Mouse (Mus musculus) stomach, embryonic 16.5 days (tissue): ENCODE measurements around the gene Gucy1a1. TPM values are rescaled to one million over a fixed set of nuclear protein-coding genes. Genes with fewer than 3 reads are reported as not detected.

Experiments
- ATAC-seq: fragments of 200-750 bp; cut with Nextera tagmentation; 2 replicates; pipeline ENCODE4 v1.8.0; 2017; ENCODE audit warnings: moderate number of reproducible peaks, moderate TSS enrichment; ENCODE audit not compliant: insufficient read depth, low FRiP score
- H3K27ac ChIP-seq: fragments of 300-500 bp; sonication (generic); 2 replicates; pipeline ENCODE4 v1.5.1; 2014; ENCODE audit warnings: low read length
- H3K27me3 ChIP-seq: fragments of 300-500 bp; sonication (generic); 2 replicates; pipeline ENCODE4 v1.6.1; 2014; ENCODE audit warnings: low read length, control low read depth, mixed read lengths; ENCODE audit not compliant: control insufficient read depth, insufficient read depth
- H3K36me3 ChIP-seq: fragments of 300-500 bp; sonication (generic); 2 replicates; pipeline ENCODE4 v1.6.1; 2014; ENCODE audit warnings: low read length; ENCODE audit not compliant: control insufficient read depth, insufficient read depth
- H3K4me1 ChIP-seq: fragments of 300-500 bp; sonication (generic); 2 replicates; pipeline ENCODE4 v1.6.1; 2014; ENCODE audit warnings: low read length, control low read depth, mixed read lengths; ENCODE audit not compliant: control insufficient read depth, insufficient read depth
- H3K4me2 ChIP-seq: fragments of 300-500 bp; sonication (generic); 2 replicates; pipeline ENCODE4 v1.6.1; 2014; ENCODE audit warnings: low read depth, low read length, mixed read lengths
- H3K4me3 ChIP-seq: fragments of 300-500 bp; sonication (generic); replicated peaks from 2 replicates; pipeline ENCODE4 v1.5.1; 2014; ENCODE audit warnings: mild to moderate bottlenecking, low read length
- H3K9ac ChIP-seq: fragments of 300-500 bp; sonication (generic); 2 replicates; pipeline ENCODE4 v1.6.1; 2014; ENCODE audit warnings: low read length
- H3K9me3 ChIP-seq: fragments of 300-500 bp; sonication (generic); replicated peaks from 2 replicates; pipeline ENCODE4 v1.6.1; 2016; ENCODE audit warnings: low read length, control low read depth; ENCODE audit not compliant: control insufficient read depth
- WGBS: fragments of 180-500 bp; shearing (Covaris S2); extraction: QIAGEN DNeasy Blood & Tissue Kit; methylation state at CpG from one replicate; pipeline ENCODE4 v1.1.7; 2014; 5-methylcytosine and 5-hydroxymethylcytosine counted together
- polyA plus RNA-seq: library from polyadenylated mRNA; unstranded; fragments of >200 nt; fragmentation: Nextera tagmentation; extraction: Ambion mirVana; gene quantifications from 2 replicates; pipeline ENCODE4 v1.2.1, GENCODE M21; 2015

Gene Gucy1a1
- polyA plus RNA-seq, 1 experiment from 2014 or later, result 53.3 TPM

DNA sequence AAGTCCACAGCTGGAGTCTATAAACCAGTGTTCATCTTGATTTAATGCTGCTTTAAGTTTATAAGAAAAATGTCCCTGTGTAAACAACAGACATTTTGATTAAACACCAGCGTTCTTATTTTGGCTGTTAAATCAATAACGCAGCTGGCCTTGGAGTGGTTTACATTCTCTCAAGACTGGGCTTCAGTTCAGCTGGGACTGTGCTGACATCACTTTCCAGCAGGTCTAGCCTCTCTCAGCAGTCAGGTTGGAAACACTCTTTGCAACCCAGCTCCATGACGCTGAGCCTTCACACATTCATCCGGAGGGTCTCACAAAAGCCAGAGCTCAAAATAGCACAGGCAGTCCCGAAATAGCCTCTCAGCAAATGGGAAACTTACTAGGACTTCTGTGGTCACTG is 88.4 kb downstream of the Gucy1a1 start:
- H3K27ac ChIP-seq, result peak overlapping the region; percentile 66
- H3K36me3 ChIP-seq, result no peaks in the 10 kb centered on the region
- H3K4me3 ChIP-seq, result no peak overlapping the region
- no peak overlapping the region for H3K9ac ChIP-seq
- no peak overlapping the region for H3K4me2 ChIP-seq
- H3K4me1 ChIP-seq, result peaks cover 22% of the 10 kb centered on the region
- WGBS, result 15% methylated on average over 5 of the region's 5 CpGs
- H3K27me3 ChIP-seq, result no peaks in the 10 kb centered on the region
- no peaks in the 10 kb centered on the region for H3K9me3 ChIP-seq
- peak; percentile 93 for ATAC-seq

GRCm38 (mm10) chr3:82054283-82054974 is 91.2 kb downstream of the Gucy1a1 start:
- ATAC-seq, result no peak
- peak overlapping the region; percentile 26; the same call in 1 of the 2 replicates for H3K9ac ChIP-seq
- peak overlapping the region; percentile 86 for H3K27ac ChIP-seq
- H3K36me3 ChIP-seq, result no peaks in the 10 kb centered on the region
- 38% methylated on average over 5 of the region's 5 CpGs for WGBS
- no peaks in the 10 kb centered on the region for H3K27me3 ChIP-seq
- H3K4me3 ChIP-seq, result no peak overlapping the region
- no peak overlapping the region for H3K4me2 ChIP-seq
- no peaks in the 10 kb centered on the region for H3K9me3 ChIP-seq
- H3K4me1 ChIP-seq, result peaks cover 16% of the 10 kb centered on the region

DNA sequence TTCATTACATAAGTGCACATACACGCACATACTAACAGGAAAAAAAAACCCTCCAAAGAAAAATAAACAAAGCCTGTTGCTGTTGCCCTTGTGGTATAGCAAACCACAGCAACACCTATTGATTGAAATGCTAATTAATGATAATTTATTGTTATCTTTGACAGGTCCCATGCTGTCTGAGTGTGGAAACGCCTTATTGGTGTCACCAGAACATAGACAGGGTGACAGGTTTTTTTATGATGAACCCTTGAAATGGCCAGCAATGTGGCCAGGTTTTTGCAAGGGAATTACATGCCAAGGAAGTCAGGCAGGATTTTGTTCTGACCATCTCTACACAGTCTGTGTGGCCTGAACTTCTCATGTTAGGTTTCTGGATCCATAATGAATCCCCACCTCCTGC is 93.6 kb downstream of the Gucy1a1 start:
- 48% methylated on average over 2 of the region's 2 CpGs for WGBS
- H3K4me3 ChIP-seq, result no peak overlapping the region
- H3K4me2 ChIP-seq, result no peak overlapping the region
- peak overlapping the region; percentile 43 for H3K27ac ChIP-seq
- no peaks in the 10 kb centered on the region for H3K36me3 ChIP-seq
- H3K9me3 ChIP-seq, result no peaks in the 10 kb centered on the region
- ATAC-seq, result no peak
- no peak overlapping the region for H3K9ac ChIP-seq
- H3K4me1 ChIP-seq, result peaks cover 17% of the 10 kb centered on the region
- H3K27me3 ChIP-seq, result no peaks in the 10 kb centered on the region

- peaks cover 17% of the 10 kb centered on the region for H3K4me1 ChIP-seq
These were observed 94.1 kb downstream of the Gucy1a1 start for GRCm38 (mm10) chr3:82051468-82051867.

DNA sequence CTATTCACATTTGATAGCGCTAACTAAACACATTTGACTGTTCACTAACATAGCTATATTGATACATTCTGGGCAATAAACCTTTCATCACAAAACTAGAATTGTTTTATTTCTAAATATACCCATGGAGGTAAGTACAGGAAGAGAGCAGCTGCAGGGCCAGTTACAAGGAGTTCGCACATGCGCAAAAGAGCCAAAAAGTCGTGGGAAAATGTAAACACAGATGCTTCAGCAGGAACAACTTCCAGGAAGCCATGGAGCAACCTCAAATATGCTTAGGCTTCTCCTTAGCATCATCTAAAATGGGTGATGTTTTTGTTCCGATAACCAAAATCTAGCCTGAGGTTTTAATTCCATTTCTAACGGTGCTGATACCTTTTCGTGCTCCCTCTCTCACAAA is 96.9 kb downstream of the Gucy1a1 start:
- H3K9me3 ChIP-seq, result no peaks in the 10 kb centered on the region
- H3K9ac ChIP-seq, result no peak overlapping the region
- H3K4me2 ChIP-seq, result no peak overlapping the region
- H3K27ac ChIP-seq, result peak overlapping the region; percentile 47
- H3K4me1 ChIP-seq, result peaks cover 12% of the 10 kb centered on the region
- 35% methylated on average over 7 of the region's 7 CpGs for WGBS
- no peaks in the 10 kb centered on the region for H3K27me3 ChIP-seq
- no peak overlapping the region for H3K4me3 ChIP-seq
- no peak for ATAC-seq
- peaks cover 3% of the 10 kb centered on the region; the same call in 1 of the 2 replicates for H3K36me3 ChIP-seq

More at GRCm38 (mm10) chr3:82051468-82051867, 94.1 kb downstream of the Gucy1a1 start:
- peak overlapping the region; percentile 43 for H3K27ac ChIP-seq
- no peaks in the 10 kb centered on the region for H3K9me3 ChIP-seq
- ATAC-seq, result no peak
- no peak overlapping the region for H3K4me2 ChIP-seq
- H3K9ac ChIP-seq, result no peak overlapping the region
- no peak overlapping the region for H3K4me3 ChIP-seq
- no peaks in the 10 kb centered on the region for H3K27me3 ChIP-seq
- H3K36me3 ChIP-seq, result no peaks in the 10 kb centered on the region

DNA sequence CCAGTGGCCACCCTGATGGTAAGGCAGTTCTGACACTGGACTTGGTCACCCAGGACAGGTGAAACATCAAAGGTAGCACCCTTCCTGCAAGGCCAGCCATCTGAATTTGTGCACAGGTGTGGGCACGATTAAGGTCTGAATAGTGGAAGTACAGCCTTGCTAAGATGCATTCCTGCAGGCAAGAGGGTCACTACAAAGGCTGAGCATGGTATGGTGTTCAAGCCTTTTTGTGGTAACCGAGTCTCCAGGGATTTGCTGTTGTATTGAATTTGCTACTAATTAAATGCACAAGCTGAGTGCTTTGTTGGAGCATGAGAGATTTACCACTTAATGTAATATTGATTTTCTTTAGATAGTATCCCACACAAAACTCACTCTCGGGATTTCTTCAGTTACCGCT is 97.5 kb downstream of the Gucy1a1 start:
- 76% methylated on average over 4 of the region's 4 CpGs for WGBS

GRCm38 (mm10) chr3:82047100-82047753 is 98.4 kb downstream of the Gucy1a1 start:
- ATAC-seq, result no peak
- H3K4me3 ChIP-seq, result no peak overlapping the region
- H3K9ac ChIP-seq, result no peak overlapping the region
- H3K27ac ChIP-seq, result no peak overlapping the region
- peaks cover 8% of the 10 kb centered on the region for H3K4me1 ChIP-seq
- no peaks in the 10 kb centered on the region for H3K27me3 ChIP-seq
- no peak overlapping the region for H3K4me2 ChIP-seq
- H3K9me3 ChIP-seq, result no peaks in the 10 kb centered on the region
- H3K36me3 ChIP-seq, result peaks cover 3% of the 10 kb centered on the region; the same call in 1 of the 2 replicates
- WGBS, result 26% methylated on average over 8 of the region's 8 CpGs

More for the DNA sequence above, 97.5 kb downstream of the Gucy1a1 start:
- Histone ChIP-seq H3K27me3 (no peaks in the 10 kb centered on the region), H3K9ac (no peak overlapping the region), H3K4me1 (peaks cover 12% of the 10 kb centered on the region), H3K4me2 (no peak overlapping the region), H3K36me3 (peaks cover 3% of the 10 kb centered on the region; the same call in 1 of the 2 replicates), H3K4me3 (no peak overlapping the region), H3K27ac (0 out of 2 replicates have a peak overlapping the region, but pooled peaks have one; percentile 4), H3K9me3 (no peaks in the 10 kb centered on the region)
- no peak for ATAC-seq

- no peak for ATAC-seq
- H3K9ac ChIP-seq, result no peak overlapping the region
- peaks cover 3% of the 10 kb centered on the region; the same call in 1 of the 2 replicates for H3K4me1 ChIP-seq
- no peaks in the 10 kb centered on the region for H3K9me3 ChIP-seq
- WGBS, result 77% methylated on average over 8 of the region's 8 CpGs
- H3K27ac ChIP-seq, result no peak overlapping the region
- no peak overlapping the region for H3K4me2 ChIP-seq
- peaks cover 3% of the 10 kb centered on the region; the same call in 1 of the 2 replicates for H3K36me3 ChIP-seq
- H3K4me3 ChIP-seq, result no peak overlapping the region
- H3K27me3 ChIP-seq, result no peaks in the 10 kb centered on the region
These were observed 99.5 kb downstream of the Gucy1a1 start for GRCm38 (mm10) chr3:82046087-82046486.

DNA sequence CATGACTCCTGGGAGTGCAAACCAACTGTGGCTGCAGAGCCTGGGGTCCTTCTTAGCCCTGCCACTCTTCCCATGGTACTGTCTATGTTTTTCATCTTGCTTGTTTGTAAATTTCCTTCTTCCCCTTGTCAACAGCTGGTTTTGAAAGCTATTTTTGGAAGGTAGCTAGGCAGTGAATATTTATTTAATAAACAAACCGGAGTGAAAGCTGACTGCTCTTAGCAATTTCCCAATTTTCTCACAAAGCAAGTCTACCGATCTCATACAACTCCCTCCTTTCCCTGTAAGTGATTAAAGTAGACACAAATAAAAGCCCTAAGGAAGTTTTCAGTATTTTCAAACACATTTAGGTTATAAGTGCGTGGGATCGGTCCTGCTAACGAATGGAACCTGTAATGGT is 100.7 kb downstream of the Gucy1a1 start:
- H3K36me3 ChIP-seq, result peaks cover 3% of the 10 kb centered on the region; the same call in 1 of the 2 replicates
- ATAC-seq, result no peak

More for the DNA sequence above, 100.7 kb downstream of the Gucy1a1 start:
- no peak overlapping the region for H3K9ac ChIP-seq
- peaks cover 3% of the 10 kb centered on the region; the same call in 1 of the 2 replicates for H3K4me1 ChIP-seq
- 0 out of 2 replicates have a peak overlapping the region, but pooled peaks have one; percentile 6 for H3K27ac ChIP-seq
- no peak overlapping the region for H3K4me3 ChIP-seq
- no peaks in the 10 kb centered on the region for H3K27me3 ChIP-seq
- WGBS, result 70% methylated on average over 5 of the region's 5 CpGs
- no peak overlapping the region for H3K4me2 ChIP-seq
- H3K9me3 ChIP-seq, result no peaks in the 10 kb centered on the region
